Mouse (Mus musculus) hindbrain, embryonic 11.5 days (tissue): ENCODE measurements at regions not wholly inside any gene's neighbourhood (a gene's known extent, or its start where the extent isn't known, plus 50 kb on each side); places are given as distances from the start of the nearest gene placed in this dataset.

Experiments used
- ATAC-seq: fragments of 200-750 bp; cut with Nextera tagmentation; 2 replicates; pipeline ENCODE4 v1.8.0; 2017; ENCODE audit warnings: mild to moderate bottlenecking, moderate TSS enrichment, moderate library complexity; ENCODE audit not compliant: low FRiP score
- DNase-seq: peaks from one replicate; pipeline ENCODE4 v3.0.0-alpha.2; 2015; ENCODE audit warnings: low spot score
- H3K27ac ChIP-seq: fragments of 300-500 bp; sonication (generic); 2 replicates; pipeline ENCODE4 v1.5.1; 2014; ENCODE audit warnings: mild to moderate bottlenecking, low read depth, low read length
- H3K27me3 ChIP-seq: fragments of 300-500 bp; sonication (generic); 2 replicates; pipeline ENCODE4 v1.6.1; 2014; ENCODE audit warnings: mild to moderate bottlenecking, low read length, moderate library complexity, mixed read lengths; ENCODE audit not compliant: control insufficient read depth, insufficient read depth
- H3K36me3 ChIP-seq: fragments of 300-500 bp; sonication (generic); 2 replicates; pipeline ENCODE4 v1.6.1; 2014; ENCODE audit warnings: mild to moderate bottlenecking, low read length, moderate library complexity, mixed read lengths; ENCODE audit not compliant: control insufficient read depth, insufficient read depth
- H3K4me1 ChIP-seq: fragments of 300-500 bp; sonication (generic); replicated peaks from 2 replicates; pipeline ENCODE4 v1.6.1; 2014; ENCODE audit warnings: low read length, mixed read lengths; ENCODE audit not compliant: control insufficient read depth, insufficient read depth
- H3K4me2 ChIP-seq: fragments of 300-500 bp; sonication (generic); replicated peaks from 2 replicates; pipeline ENCODE4 v1.6.1; 2014; ENCODE audit warnings: mild to moderate bottlenecking, low read depth, low read length
- H3K4me3 ChIP-seq: fragments of 300-500 bp; sonication (generic); 2 replicates; pipeline ENCODE4 v1.5.1; 2014; ENCODE audit warnings: low read depth, low read length
- H3K9ac ChIP-seq: fragments of 300-500 bp; sonication (generic); 2 replicates; pipeline ENCODE4 v1.6.1; 2014; ENCODE audit warnings: low read depth, low read length
- H3K9me3 ChIP-seq: fragments of 300-500 bp; sonication (generic); 2 replicates; pipeline ENCODE4 v1.6.1; 2016; ENCODE audit warnings: low read length; ENCODE audit not compliant: control insufficient read depth
- WGBS: fragments of 180-500 bp; shearing (Covaris S2); extraction: QIAGEN DNeasy Blood & Tissue Kit; methylation state at CpG from one replicate; pipeline ENCODE4 v1.1.7; 2014; 5-methylcytosine and 5-hydroxymethylcytosine counted together

DNA sequence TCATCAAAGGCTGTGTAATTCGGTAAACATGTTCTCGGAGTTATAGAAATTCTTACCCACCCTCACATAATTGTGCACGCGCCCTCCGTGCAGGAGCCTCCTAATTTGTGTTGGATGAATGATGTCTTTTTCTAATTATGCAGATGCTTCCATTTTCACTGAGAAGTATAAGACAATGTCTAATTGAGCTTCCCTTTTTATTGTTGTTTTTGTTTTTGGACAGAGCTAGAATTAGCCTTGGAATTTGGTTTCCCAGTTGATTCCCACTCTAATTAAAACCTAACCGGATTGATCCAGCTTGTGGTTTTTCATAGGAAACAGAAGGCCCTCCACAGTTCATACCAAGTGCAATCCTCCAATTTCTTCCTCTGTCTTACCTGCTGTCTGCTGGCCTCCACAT lies 616.2 kb upstream of the Nrp1 start:
- H3K36me3 ChIP-seq: no peaks in the 10 kb centered on the region
- no peak overlapping the region for H3K9ac ChIP-seq
- H3K9me3 ChIP-seq: no peaks in the 10 kb centered on the region
- no peak overlapping the region for H3K4me2 ChIP-seq
- no peak overlapping the region for H3K4me3 ChIP-seq
- ATAC-seq (no peak), DNase-seq (no peak)
- WGBS: 92% methylated on average over 6 of the region's 6 CpGs
- H3K4me1 ChIP-seq: no peaks in the 10 kb centered on the region
- H3K27ac ChIP-seq: no peak overlapping the region
- H3K27me3 ChIP-seq: no peaks in the 10 kb centered on the region

- Histone ChIP-seq H3K4me3 (no peak overlapping the region), H3K27me3 (no peaks in the 10 kb centered on the region), H3K9me3 (no peaks in the 10 kb centered on the region), H3K27ac (no peak overlapping the region), H3K36me3 (no peaks in the 10 kb centered on the region), H3K4me1 (no peaks in the 10 kb centered on the region), H3K9ac (no peak overlapping the region), H3K4me2 (no peak overlapping the region)
- WGBS: 92% methylated on average over 4 of the region's 4 CpGs
- no peak for ATAC-seq
- no peak for DNase-seq
Measured at GRCm38 (mm10) chr8:127745221-127745620, 613.2 kb upstream of the Nrp1 start.

DNA sequence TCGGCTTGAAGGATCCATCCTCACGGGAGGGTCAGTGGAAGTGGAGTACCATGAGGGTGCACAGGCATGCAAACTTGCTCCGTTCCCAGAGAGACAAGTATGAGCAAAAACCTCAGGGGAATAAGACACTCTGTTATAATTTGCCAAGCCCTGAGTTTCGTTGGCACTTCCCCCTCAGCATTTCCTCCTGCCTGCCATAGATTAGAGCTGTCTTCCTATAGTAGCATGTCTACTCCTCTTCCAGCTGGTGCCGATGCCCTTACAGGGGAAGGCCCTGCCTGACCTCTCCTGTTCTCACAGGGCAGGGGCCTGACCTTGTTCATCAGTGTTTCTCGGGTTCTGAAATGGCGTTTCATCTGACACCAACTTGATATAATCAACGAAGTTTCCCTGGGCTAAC lies 611.9 kb upstream of the Nrp1 start:
- DNase-seq: no peak
- WGBS: 69% methylated on average over 8 of the region's 8 CpGs
- no peaks in the 10 kb centered on the region for H3K36me3 ChIP-seq

DNA sequence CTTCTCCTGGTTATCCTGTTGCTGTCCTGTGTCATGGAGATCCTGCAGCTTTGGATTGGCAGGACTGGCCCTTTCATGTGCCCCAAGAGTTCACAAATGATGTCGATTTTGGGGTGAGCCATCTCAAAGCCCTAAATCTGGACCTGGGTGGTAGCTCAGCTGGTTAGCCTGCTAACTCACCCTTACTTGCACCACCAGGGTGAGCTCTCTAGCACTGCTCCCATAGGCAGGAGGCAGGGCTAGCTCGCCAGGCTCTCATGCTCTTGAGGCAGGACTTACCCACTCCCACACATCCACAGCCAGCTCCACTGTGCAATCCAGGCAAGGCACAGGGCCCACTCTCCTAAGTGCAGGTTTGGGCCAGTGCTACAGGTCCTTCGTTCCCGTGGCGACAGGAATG lies 605.5 kb upstream of the Nrp1 start:
- WGBS: 81% methylated on average over 5 of the region's 5 CpGs
- H3K4me1 ChIP-seq: no peaks in the 10 kb centered on the region

More for the DNA sequence above, 611.9 kb upstream of the Nrp1 start:
- no peak for ATAC-seq
- no peak overlapping the region for H3K9ac ChIP-seq
- H3K27me3 ChIP-seq: no peaks in the 10 kb centered on the region
- H3K27ac ChIP-seq: no peak overlapping the region
- H3K9me3 ChIP-seq: no peaks in the 10 kb centered on the region
- no peak overlapping the region for H3K4me2 ChIP-seq
- no peaks in the 10 kb centered on the region for H3K4me1 ChIP-seq
- H3K4me3 ChIP-seq: no peak overlapping the region

DNA sequence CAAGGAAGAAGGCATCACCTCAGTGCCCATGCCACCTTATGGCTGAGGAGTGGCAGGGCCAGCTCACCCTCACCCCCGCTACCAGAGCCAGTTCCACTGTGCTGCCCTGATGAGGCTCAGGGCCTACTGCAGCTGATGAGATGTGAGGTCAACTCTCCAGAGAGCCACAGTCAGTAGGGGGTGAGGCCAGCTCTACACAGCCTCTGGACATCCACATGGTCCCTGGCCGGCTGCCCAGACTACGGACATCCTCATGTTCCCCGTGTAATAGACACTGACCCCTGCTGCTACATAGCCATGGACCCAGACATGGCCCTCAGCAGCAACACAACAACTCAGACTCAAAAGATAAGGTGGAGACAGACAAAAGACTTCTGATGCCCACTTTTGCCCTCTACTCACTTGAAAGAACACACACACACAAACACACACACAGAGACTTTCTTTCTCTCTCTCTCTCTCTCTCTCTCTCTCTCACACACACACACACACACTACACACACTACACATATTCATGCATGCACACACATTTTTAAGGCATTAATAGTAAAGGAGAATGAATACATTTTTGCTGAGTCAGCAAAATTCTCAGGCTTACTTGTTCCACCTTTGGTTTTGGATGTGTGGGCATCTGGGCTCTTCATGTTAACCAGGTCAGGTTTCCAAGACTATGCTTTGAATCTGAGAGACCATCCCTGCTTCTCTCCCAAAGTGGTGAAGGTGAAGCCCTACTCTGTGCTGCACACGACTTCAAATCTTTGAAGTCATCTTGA lies 604.4 kb upstream of the Nrp1 start:
- Histone ChIP-seq H3K4me2 (no peak overlapping the region), H3K9me3 (no peaks in the 10 kb centered on the region), H3K36me3 (no peaks in the 10 kb centered on the region), H3K4me1 (no peaks in the 10 kb centered on the region), H3K27ac (no peak overlapping the region), H3K27me3 (no peaks in the 10 kb centered on the region), H3K4me3 (no peak overlapping the region), H3K9ac (no peak overlapping the region)
- DNase-seq (no peak), ATAC-seq (no peak)
- 84% methylated on average over 5 of the region's 5 CpGs for WGBS

More for the DNA sequence above, 605.5 kb upstream of the Nrp1 start:
- ATAC-seq (no peak), DNase-seq (no peak)
- Histone ChIP-seq H3K36me3 (no peaks in the 10 kb centered on the region), H3K9ac (no peak overlapping the region), H3K4me3 (no peak overlapping the region), H3K4me2 (no peak overlapping the region), H3K27me3 (no peaks in the 10 kb centered on the region), H3K9me3 (no peaks in the 10 kb centered on the region), H3K27ac (no peak overlapping the region)

DNA sequence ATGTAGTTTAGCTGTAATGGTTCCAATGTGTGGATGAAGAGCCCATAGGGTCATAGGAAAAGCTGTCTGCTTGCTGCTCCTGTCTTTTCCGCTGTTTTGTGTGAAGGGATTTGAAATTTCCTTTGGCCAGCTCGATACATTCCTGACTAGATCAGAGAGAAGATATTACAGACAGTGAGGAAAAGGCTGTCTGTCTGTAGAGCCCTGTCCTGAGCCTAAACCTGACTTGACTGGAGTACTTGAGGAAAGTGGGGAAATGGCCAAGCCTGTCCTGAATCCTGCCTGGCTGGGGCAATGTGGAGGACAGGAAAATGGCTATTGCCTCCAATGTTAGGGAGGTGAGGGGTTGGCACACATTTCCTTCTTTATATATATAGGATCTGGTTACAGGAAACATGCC lies 601.0 kb upstream of the Nrp1 start:
- Histone ChIP-seq H3K9ac (no peak overlapping the region), H3K4me2 (no peak overlapping the region), H3K27me3 (no peaks in the 10 kb centered on the region), H3K4me1 (no peaks in the 10 kb centered on the region), H3K27ac (no peak overlapping the region), H3K36me3 (no peaks in the 10 kb centered on the region), H3K9me3 (no peaks in the 10 kb centered on the region), H3K4me3 (no peak overlapping the region)
- ATAC-seq (no peak), DNase-seq (no peak)
- WGBS: 85% methylated on average over 2 of the region's 2 CpGs

GRCm38 (mm10) chr8:127759906-127760305 lies 598.5 kb upstream of the Nrp1 start:
- no peak for DNase-seq
- no peak overlapping the region for H3K4me3 ChIP-seq
- 86% methylated on average over 5 of the region's 5 CpGs for whole genome bisulfite sequencing
- no peaks in the 10 kb centered on the region for H3K36me3 ChIP-seq
- H3K27ac ChIP-seq: no peak overlapping the region
- H3K27me3 ChIP-seq: no peaks in the 10 kb centered on the region
- H3K4me1 ChIP-seq: no peaks in the 10 kb centered on the region
- no peaks in the 10 kb centered on the region for H3K9me3 ChIP-seq
- ATAC-seq: no peak
- no peak overlapping the region for H3K9ac ChIP-seq
- no peak overlapping the region for H3K4me2 ChIP-seq

- no peaks in the 10 kb centered on the region for H3K9me3 ChIP-seq
- ATAC-seq: no peak
- WGBS: 89% methylated on average over 5 of the region's 5 CpGs
Measured at GRCm38 (mm10) chr8:127765199-127765598, 593.2 kb upstream of the Nrp1 start.

GRCm38 (mm10) chr8:127768311-127768710 lies 590.1 kb upstream of the Nrp1 start:
- Histone ChIP-seq H3K9me3 (no peaks in the 10 kb centered on the region), H3K27ac (no peak overlapping the region), H3K4me2 (no peak overlapping the region), H3K9ac (no peak overlapping the region), H3K27me3 (no peaks in the 10 kb centered on the region), H3K36me3 (no peaks in the 10 kb centered on the region), H3K4me3 (no peak overlapping the region), H3K4me1 (no peaks in the 10 kb centered on the region)
- DNase-seq (no peak), ATAC-seq (no peak)
- 44% methylated on average over 3 of the region's 3 CpGs for WGBS

More at GRCm38 (mm10) chr8:127765199-127765598, 593.2 kb upstream of the Nrp1 start:
- Histone ChIP-seq H3K4me1 (no peaks in the 10 kb centered on the region), H3K9ac (no peak overlapping the region), H3K27me3 (no peaks in the 10 kb centered on the region), H3K27ac (no peak overlapping the region), H3K4me2 (no peak overlapping the region), H3K36me3 (no peaks in the 10 kb centered on the region), H3K4me3 (no peak overlapping the region)
- DNase-seq: no peak
